Mouse (Mus musculus) urinary bladder, postnatal 14 days (tissue): ENCODE results near the gene Fsd1.

Experiments used
- DNase-seq: peaks from one replicate; pipeline ENCODE4 v3.0.0; 2021; ENCODE audit warnings: low spot score

The Fsd1 gene

GRCm38 (mm10) chr17:56031431-56031830 lies 45.1 kb downstream of the Fsd1 start:
- no peak for DNase-seq

GRCm38 (mm10) chr17:56032127-56032733 lies 45.9 kb downstream of the Fsd1 start:
- DNase-seq: no peak

- DNase-seq: no peak
Measured at GRCm38 (mm10) chr17:56032831-56033230, 46.5 kb downstream of the Fsd1 start.

GRCm38 (mm10) chr17:56034040-56034725 lies 47.9 kb downstream of the Fsd1 start:
- DNase-seq: peak; percentile 37

GRCm38 (mm10) chr17:56034726-56035100 lies 48.4 kb downstream of the Fsd1 start:
- DNase-seq: no peak

GRCm38 (mm10) chr17:56035216-56035615 lies 48.9 kb downstream of the Fsd1 start:
- no peak for DNase-seq

- peak; percentile 99 for DNase-seq
Measured at GRCm38 (mm10) chr17:56036176-56036900, 50.0 kb downstream of the Fsd1 start, which contains the start of gene Sh3gl1. TSS of gene Sh3gl1 (minus strand) at chr17:56036635.

- DNase-seq: no peak
Measured at GRCm38 (mm10) chr17:56036901-56037287, 50.6 kb downstream of the Fsd1 start.

GRCm38 (mm10) chr17:56038583-56039261 lies 52.4 kb downstream of the Fsd1 start:
- DNase-seq: no peak

GRCm38 (mm10) chr17:56039345-56039744 lies 53.0 kb downstream of the Fsd1 start:
- DNase-seq: no peak

GRCm38 (mm10) chr17:56040030-56040856 lies 53.9 kb downstream of the Fsd1 start, which contains the start of gene Chaf1a:
TSS of gene Chaf1a (plus strand) at chr17:56040439.
- peak; percentile 99 for DNase-seq

- no peak for DNase-seq
Measured at GRCm38 (mm10) chr17:56040857-56041163, 54.5 kb downstream of the Fsd1 start.
